Mouse (Mus musculus): ENCODE measurements around the gene B4galnt1. TPM values are rescaled to one million over a fixed set of nuclear protein-coding genes. Genes with fewer than 3 reads are reported as not detected.

The B4galnt1 gene
- polyA plus RNA-seq, 1 experiment = 127 TPM

DNA sequence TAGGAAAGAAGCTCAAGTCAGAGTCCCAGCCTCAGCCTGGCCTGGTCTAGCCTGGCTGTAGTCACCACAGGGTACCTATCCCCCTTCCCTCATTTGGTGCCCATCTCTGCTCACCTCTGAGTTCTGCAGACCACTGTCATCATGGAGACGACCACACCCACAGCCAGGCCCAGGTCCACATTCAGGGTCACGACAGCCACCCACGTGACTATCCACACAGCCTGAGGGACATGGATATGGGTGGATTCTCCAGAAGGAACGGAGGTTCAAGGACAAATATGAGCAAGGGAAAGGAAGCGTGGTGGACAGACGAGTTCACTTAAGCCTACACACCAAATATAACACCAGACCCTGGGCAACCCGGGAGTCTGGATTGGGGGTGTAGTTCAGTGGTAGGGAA is 9.1 kb downstream of the B4galnt1 start:
- TF ChIP-seq POLR2A (IDR thresholded peaks at IDR 0.05; ENCODE audit: extremely low read depth, insufficient read depth, low read length) = no peak
- no peak for TF ChIP-seq CTCF (IDR thresholded peaks at IDR 0.05; ENCODE audit: extremely low read depth, insufficient read depth, low read length)
- H3K4me3 ChIP-seq (ENCODE audit: insufficient read depth, low read length) = no peak overlapping the region
- H3K27ac ChIP-seq (ENCODE audit: insufficient read depth, low read length) = no peak overlapping the region
- peaks cover 4% of the 10 kb centered on the region; the same call in 1 of the 2 replicates for H3K4me1 ChIP-seq (ENCODE audit: control insufficient read depth, insufficient read depth, low read length)

DNA sequence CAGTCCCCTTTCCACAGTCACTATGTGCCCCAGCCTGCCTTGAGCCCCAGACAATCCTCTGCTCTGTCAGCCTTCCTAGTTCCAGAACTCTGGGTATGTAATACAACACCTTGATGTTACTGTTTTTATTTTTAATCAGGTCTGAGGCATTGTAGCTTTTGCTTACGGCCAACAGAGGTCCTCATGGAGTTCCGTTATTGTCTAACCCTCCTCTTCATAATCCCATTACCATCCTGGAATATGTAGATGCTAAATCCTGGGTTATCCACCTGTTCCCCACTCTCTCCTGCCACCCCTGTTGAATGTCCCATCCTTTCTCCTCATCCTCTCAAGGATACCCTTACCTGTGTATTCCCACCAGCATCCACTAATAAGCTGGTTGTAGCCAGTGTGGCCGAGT is 11.2 kb downstream of the B4galnt1 start:
- TF ChIP-seq CTCF (IDR thresholded peaks at IDR 0.05; ENCODE audit: extremely low read depth, insufficient read depth, low read length) (no peak), POLR2A (IDR thresholded peaks at IDR 0.05; ENCODE audit: extremely low read depth, insufficient read depth, low read length) (no peak)

GRCm38 (mm10) chr10:127176756-127177155 is 11.7 kb downstream of the B4galnt1 start:
- H3K27ac ChIP-seq (ENCODE audit: insufficient read depth, low read length) = no peak overlapping the region
- H3K4me3 ChIP-seq (ENCODE audit: insufficient read depth, low read length) = no peak overlapping the region
- peaks cover 8% of the 10 kb centered on the region; the same call in 1 of the 2 replicates for H3K4me1 ChIP-seq (ENCODE audit: control insufficient read depth, insufficient read depth, low read length)
- no peak for TF ChIP-seq POLR2A (IDR thresholded peaks at IDR 0.05; ENCODE audit: extremely low read depth, insufficient read depth, low read length)
- TF ChIP-seq CTCF (IDR thresholded peaks at IDR 0.05; ENCODE audit: extremely low read depth, insufficient read depth, low read length) = no peak

More for the DNA sequence above, 11.2 kb downstream of the B4galnt1 start:
- Histone ChIP-seq H3K27ac (ENCODE audit: insufficient read depth, low read length) (no peak overlapping the region), H3K4me3 (ENCODE audit: insufficient read depth, low read length) (no peak overlapping the region), H3K4me1 (ENCODE audit: control insufficient read depth, insufficient read depth, low read length) (peaks cover 8% of the 10 kb centered on the region; the same call in 1 of the 2 replicates)

- H3K27ac ChIP-seq (ENCODE audit: insufficient read depth, low read length) = no peak overlapping the region
- no peak overlapping the region for H3K4me3 ChIP-seq (ENCODE audit: insufficient read depth, low read length)
- TF ChIP-seq POLR2A (IDR thresholded peaks at IDR 0.05; ENCODE audit: extremely low read depth, insufficient read depth, low read length) = no peak
- TF ChIP-seq CTCF (IDR thresholded peaks at IDR 0.05; ENCODE audit: extremely low read depth, insufficient read depth, low read length) = no peak
- peaks cover 8% of the 10 kb centered on the region; the same call in 1 of the 2 replicates for H3K4me1 ChIP-seq (ENCODE audit: control insufficient read depth, insufficient read depth, low read length)
Measured at GRCm38 (mm10) chr10:127177235-127177634, 12.2 kb downstream of the B4galnt1 start.

GRCm38 (mm10) chr10:127177719-127178118 is 12.7 kb downstream of the B4galnt1 start:
- TF ChIP-seq CTCF (IDR thresholded peaks at IDR 0.05; ENCODE audit: extremely low read depth, insufficient read depth, low read length) (peak; percentile 76), POLR2A (IDR thresholded peaks at IDR 0.05; ENCODE audit: extremely low read depth, insufficient read depth, low read length) (no peak)
- H3K4me1 ChIP-seq (ENCODE audit: control insufficient read depth, insufficient read depth, low read length) = peaks cover 8% of the 10 kb centered on the region; the same call in 1 of the 2 replicates
- H3K4me3 ChIP-seq (ENCODE audit: insufficient read depth, low read length) = peak overlapping the region; percentile 22
- H3K27ac ChIP-seq (ENCODE audit: insufficient read depth, low read length) = no peak overlapping the region

DNA sequence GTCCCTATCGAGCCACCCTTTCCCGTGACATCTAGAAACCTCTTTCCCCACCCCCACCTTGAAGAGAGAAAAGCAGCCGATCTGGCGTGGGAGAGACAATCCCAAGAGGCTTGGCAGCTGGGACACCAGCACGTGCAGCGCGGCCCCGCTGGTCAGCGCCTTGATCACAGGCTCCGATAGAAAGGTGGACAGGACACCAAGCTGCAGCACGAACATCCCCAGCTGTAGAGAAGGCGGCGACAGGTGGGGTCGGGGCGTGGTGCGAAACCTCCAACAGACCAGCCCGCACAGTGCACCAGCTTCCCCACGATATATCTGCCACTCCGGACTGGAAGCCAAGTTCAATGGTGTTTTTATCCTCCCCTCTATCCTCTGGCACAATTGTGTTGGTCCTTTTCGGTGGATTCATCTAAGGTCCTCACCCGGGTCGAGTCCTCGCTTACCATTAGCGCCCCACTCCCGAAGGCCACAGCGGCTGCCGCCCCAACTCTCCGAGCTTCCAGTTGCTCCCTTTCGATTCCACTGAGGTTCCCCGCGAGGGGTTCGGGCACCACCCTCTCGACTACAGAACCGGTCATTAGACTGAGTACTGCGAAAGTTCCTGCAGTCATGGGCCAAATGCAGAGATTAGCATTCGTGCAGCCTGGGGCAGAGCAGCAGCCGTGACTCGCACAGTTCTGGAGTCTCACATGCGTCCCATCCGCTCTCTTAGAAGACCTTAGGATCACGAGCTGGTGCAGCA is 13.4 kb downstream of the B4galnt1 start:
- peak overlapping the region; percentile 22 for H3K4me3 ChIP-seq (ENCODE audit: insufficient read depth, low read length)
- H3K4me1 ChIP-seq (ENCODE audit: control insufficient read depth, insufficient read depth, low read length) = peaks cover 8% of the 10 kb centered on the region; the same call in 1 of the 2 replicates
- no peak overlapping the region for H3K27ac ChIP-seq (ENCODE audit: insufficient read depth, low read length)
- TF ChIP-seq POLR2A (IDR thresholded peaks at IDR 0.05; ENCODE audit: extremely low read depth, insufficient read depth, low read length) (no peak), CTCF (IDR thresholded peaks at IDR 0.05; ENCODE audit: extremely low read depth, insufficient read depth, low read length) (no peak)

DNA sequence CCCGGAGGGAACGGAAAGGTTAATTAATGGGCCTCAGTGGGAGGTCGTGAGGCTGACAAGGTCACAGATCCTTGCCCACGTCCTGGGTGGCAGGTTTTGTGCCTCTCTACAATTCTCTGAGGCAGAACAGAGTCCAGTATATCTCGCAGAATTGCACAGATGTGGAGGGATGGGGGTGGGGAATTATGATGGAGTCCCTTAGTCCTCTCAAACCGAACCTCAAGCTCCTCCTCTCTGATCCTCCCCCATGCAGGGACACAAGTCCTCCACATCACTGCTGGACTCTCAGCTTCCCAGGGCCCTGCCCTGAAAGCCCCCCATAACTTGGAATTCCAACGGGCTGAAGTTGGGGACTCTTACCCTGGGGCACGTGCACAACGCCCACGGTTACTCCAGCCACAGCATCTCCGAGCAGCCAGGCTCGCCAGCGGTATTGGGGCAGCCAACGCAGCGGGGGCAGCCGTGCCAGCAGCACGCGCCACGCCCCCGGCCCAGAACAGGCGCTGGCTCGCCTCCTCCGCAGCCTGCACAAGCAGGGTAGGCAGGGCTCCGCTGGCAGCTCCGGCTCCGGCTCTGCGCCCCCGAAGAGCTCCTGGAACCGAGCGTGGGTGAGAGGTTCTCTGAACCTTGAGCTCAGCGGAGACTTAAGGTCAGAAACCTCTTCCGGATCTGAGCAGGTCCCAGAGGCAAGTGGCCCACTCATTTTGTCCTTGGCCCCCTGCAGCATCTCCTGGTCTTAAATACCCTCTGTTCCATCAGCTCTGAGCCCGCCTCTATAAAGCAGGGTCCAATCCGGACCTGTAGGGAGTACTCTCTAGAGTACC is 15.1 kb downstream of the B4galnt1 start, which contains the start of gene Slc26a10:
TSS of gene Slc26a10 (minus strand) at position 775 of the 824 bp plus-strand sequence.
- no peak for TF ChIP-seq POLR2A (IDR thresholded peaks at IDR 0.05; ENCODE audit: extremely low read depth, insufficient read depth, low read length)
- no peak for TF ChIP-seq CTCF (IDR thresholded peaks at IDR 0.05; ENCODE audit: extremely low read depth, insufficient read depth, low read length)
- Histone ChIP-seq H3K27ac (ENCODE audit: insufficient read depth, low read length) (peak within 1 kb of the TSS; percentile 54; the same call in 1 of the 2 replicates), H3K4me1 (ENCODE audit: control insufficient read depth, insufficient read depth, low read length) (peaks cover 8% of the 10 kb centered on the region; the same call in 1 of the 2 replicates), H3K4me3 (ENCODE audit: insufficient read depth, low read length) (no peak within 1 kb of the TSS)

- Histone ChIP-seq H3K4me1 (ENCODE audit: control insufficient read depth, insufficient read depth, low read length) (peaks cover 8% of the 10 kb centered on the region; the same call in 1 of the 2 replicates), H3K27ac (ENCODE audit: insufficient read depth, low read length) (no peak overlapping the region), H3K4me3 (ENCODE audit: insufficient read depth, low read length) (no peak overlapping the region)
- no peak for TF ChIP-seq CTCF (IDR thresholded peaks at IDR 0.05; ENCODE audit: extremely low read depth, insufficient read depth, low read length)
- TF ChIP-seq POLR2A (IDR thresholded peaks at IDR 0.05; ENCODE audit: extremely low read depth, insufficient read depth, low read length) = no peak
Measured at GRCm38 (mm10) chr10:127180695-127181047, 15.6 kb downstream of the B4galnt1 start.

DNA sequence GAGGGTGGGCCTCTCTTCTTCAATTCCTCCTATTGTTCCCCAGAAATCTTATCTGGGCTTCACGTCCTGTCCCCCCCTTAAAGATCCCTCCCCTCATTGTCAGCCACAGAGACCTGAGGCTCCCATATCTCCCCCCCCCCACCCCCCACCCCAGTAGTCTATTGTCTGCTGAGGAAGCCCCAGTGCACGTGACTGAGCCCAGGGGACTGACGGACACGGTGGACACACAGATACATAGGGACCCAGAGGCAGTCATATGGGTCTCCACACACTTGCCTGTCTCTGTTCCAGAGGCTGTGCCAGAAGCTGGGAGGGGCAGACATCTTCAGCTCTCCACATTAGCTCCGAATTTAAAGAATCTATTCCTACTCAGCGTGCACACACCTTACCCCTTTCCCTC is 16.5 kb downstream of the B4galnt1 start:
- TF ChIP-seq POLR2A (IDR thresholded peaks at IDR 0.05; ENCODE audit: extremely low read depth, insufficient read depth, low read length) (no peak), CTCF (IDR thresholded peaks at IDR 0.05; ENCODE audit: extremely low read depth, insufficient read depth, low read length) (no peak)
- peaks cover 8% of the 10 kb centered on the region; the same call in 1 of the 2 replicates for H3K4me1 ChIP-seq (ENCODE audit: control insufficient read depth, insufficient read depth, low read length)
- H3K27ac ChIP-seq (ENCODE audit: insufficient read depth, low read length) = no peak overlapping the region
- H3K4me3 ChIP-seq (ENCODE audit: insufficient read depth, low read length) = no peak overlapping the region

Measured in cortical plate, adult 2 months (tissue).